Mouse (Mus musculus) heart, adult 18-20 months (tissue): Measurements from ENCODE around the gene Tnfsf13b. TPM values are rescaled to one million over a fixed set of nuclear protein-coding genes. Genes with fewer than 3 reads are reported as not detected.

Source experiments
- DNase-seq, 2 experiments: peaks; one replicate each; pipeline ENCODE4 v3.0.0; 2021 to 2022; ENCODE audit warnings: mixed read lengths in 1 of 2
- total RNA-seq, 2 experiments: library from RNA; stranded (reverse); gene quantifications; 2 replicates each; pipeline ENCODE4 v1.2.3; 2021

The Tnfsf13b gene
- total RNA-seq, 2 experiments from 2014 or later: 4.5 to 6.0 TPM

DNA sequence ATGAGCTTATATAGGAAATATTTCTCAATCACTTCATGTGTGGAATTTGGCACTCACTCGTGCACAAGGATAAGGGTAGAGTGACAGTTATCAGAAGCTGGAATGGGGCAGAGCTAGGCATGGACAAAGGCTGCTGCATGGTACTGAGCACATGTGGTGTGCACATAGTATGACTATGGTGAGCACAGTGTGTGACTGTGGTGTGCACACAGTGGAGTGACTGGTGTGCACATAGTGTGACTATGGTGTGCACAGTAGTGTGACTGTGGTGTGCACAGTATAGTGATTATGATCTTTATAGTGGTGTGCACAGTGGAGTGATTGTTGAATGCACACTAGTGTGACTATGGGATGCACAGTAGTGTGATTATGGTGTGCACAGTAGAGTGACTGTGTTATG, 39.5 kb downstream of the Tnfsf13b start:
- DNase-seq: no peak

DNA sequence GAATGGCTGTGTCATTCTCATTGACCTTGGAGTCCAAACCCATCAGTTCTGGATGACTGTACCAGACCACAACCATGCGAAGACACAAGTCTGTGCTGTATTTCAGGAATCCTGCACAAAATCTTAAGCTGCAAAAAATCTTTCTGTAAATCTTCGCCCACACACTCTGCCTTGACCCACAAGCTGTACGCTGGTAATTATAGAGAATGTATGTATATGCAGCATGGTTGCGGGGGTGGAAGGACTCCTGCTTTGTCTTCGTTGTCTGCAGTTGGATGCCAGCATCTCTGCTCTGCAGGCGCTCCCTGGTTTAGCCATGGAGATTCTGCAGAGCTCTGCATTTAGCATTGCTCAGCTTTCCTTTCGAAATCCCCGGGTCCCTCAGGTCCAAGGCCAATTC, 42.9 kb downstream of the Tnfsf13b start:
- no peak for DNase-seq

DNA sequence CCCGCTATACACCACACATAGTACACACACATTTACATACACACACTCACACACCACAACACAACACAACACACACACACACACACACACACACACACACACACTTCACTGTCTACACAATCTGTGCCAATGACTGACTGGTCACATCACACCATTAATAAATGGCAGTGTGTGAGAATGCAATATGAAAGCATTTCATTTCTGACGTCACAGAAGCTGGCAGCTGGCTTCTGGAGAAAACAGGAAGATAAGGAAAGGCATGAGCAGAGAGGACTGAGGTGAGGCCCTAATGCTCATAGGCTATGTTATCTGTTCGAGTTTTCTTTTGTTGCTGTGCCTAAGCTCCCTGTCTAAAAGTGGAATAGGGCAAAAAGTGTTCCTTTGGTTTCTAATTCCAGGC, 45.3 kb downstream of the Tnfsf13b start:
- DNase-seq: no peak

DNA sequence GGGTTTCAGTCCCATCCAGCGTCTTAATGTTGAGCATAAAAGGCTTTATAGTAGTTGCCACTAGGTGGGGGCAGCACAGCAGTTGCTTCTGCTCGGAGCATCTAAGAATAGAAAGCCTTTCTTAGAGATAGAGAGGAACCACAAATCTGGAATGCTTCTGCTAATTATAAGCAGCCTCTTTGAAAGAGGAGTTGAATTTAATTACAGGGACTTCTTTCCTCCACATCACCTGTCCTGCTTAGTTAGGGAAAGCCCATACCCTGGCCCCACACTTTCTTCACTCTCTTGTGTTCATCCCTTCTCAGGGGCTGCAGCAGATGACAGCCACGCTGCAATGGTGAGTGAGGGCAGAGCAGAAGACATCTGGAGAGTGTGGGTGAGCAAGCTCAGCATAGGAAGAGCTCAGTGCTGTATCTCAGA, 47.3 kb downstream of the Tnfsf13b start:
- peak in 1 of 2 experiments; percentile 21 for DNase-seq

DNA sequence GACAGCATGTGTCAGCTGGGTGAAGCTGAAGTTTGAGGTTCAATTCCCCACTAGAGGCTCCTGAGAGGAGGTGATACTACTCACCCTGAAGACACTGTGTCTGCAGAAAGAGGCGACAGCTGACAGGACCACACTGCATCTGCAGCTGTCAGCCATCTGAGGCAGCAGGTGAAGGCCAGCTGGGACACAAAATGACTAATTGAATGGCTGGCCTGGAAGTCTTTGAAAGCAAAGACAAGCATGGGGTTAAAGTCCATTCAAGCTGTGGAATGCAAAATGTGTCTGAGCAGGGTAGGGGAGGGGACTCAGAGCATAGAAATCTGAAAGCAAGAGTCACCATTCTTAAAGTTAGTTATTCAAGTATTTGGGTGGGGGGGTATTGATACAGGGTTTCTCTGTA, 54.7 kb downstream of the Tnfsf13b start:
- DNase-seq: no peak

DNA sequence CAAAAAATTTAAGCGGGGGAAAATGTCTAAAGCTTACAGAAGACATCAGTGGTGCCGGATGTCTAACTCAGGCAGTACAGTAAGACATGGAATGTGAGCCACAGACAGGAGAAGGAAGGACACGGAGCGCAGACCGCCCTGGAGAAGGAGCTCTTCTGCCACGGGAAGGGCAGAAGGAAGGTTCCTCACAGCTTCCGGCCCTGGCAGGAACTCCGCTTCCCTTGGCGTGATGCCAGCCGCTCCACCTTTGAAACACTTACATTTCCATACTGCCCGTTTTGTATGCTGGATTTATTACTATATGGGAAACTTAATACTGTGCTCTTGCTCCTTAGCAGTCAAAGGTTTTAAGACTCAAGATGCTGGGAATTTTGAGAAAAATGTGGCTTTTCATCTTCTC, 60.6 kb downstream of the Tnfsf13b start:
- DNase-seq: no peak

DNA sequence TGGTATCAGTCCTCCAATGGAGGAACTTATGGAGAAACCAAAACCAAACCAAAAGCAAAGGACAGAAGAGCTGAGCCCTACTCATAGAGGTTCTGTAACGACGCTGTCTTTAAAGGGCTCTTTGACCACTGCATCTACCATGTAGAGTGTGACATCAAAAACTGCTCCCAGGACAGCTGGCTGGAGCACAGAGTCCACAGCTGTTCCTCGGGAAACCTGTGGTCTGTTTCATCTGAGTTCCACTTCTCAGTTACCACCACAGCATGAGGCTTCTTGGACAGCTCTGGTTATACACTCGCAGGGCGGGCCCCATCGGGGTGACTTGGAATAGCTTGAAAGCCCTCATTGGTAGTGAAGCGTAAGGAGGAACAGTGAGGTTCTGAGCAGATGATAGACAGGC, 61.5 kb downstream of the Tnfsf13b start:
- no peak for DNase-seq

DNA sequence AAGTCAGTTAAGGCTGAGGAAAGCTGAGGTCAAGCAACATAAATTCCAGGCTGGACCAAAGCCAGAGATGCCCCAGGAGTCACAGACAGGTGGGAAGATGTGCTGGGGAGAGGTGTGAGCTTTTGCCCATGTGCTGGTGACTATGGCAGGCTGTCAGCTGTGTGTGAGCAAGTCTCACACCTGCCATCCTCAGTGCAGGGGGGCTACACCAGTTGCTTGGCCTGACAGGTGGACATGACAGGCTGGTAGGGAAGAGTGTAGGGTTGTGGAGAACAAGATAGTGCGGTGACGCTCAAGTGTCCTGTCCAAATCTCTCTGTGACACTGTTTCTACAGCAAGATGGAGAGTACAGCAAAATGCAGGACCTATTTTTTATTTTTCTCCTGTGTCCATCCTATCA, 66.1 kb downstream of the Tnfsf13b start:
- DNase-seq: no peak

Other genes starting within 250 kb of the Tnfsf13b start
- gene Fam155a, start 235.3 kb upstream of the Tnfsf13b start, total RNA-seq: not detected
- not detected for gene Gm10217, start 142.2 kb upstream of the Tnfsf13b start, total RNA-seq
- gene Lig4, start 28.8 kb upstream of the Tnfsf13b start, total RNA-seq: 1 to 10 TPM; 4.9 to 5.2 TPM
- gene Abhd13, start 28.8 kb upstream of the Tnfsf13b start, total RNA-seq: 1 to 10 TPM; 9.2 to 9.3 TPM
- 1 to 10 TPM; 3.2 to 6.7 TPM for gene Myo16, start 147.4 kb downstream of the Tnfsf13b start, total RNA-seq